Mouse (Mus musculus) liver, postnatal 0 days (tissue): ENCODE measurements around the gene Pigx. TPM values are rescaled to one million over a fixed set of nuclear protein-coding genes. Genes with fewer than 3 reads are reported as not detected.

Experiments used
- ATAC-seq: fragments of 200-750 bp; cut with Nextera tagmentation; 2 replicates; pipeline ENCODE4 v1.8.0; 2017; ENCODE audit warnings: mild to moderate bottlenecking, moderate library complexity
- DNase-seq: peaks from one replicate; pipeline ENCODE4 v3.0.0-alpha.2; 2016
- H3K27ac ChIP-seq: fragments of 300-500 bp; sonication (generic); 2 replicates; pipeline ENCODE4 v1.5.1; 2014; ENCODE audit warnings: antibody characterized with exemption, moderate library complexity, mild to moderate bottlenecking, low read depth
- H3K27me3 ChIP-seq: fragments of 300-500 bp; sonication (generic); 2 replicates; pipeline ENCODE4 v1.6.1; 2014; ENCODE audit warnings: low read length, control low read depth, mixed read lengths; ENCODE audit not compliant: insufficient read depth
- H3K36me3 ChIP-seq: fragments of 300-500 bp; sonication (generic); replicated peaks from 2 replicates; pipeline ENCODE4 v1.6.1; 2014; ENCODE audit warnings: mild to moderate bottlenecking, control low read depth, low read length, moderate library complexity, mixed read lengths; ENCODE audit not compliant: insufficient read depth
- H3K4me1 ChIP-seq: fragments of 300-500 bp; sonication (generic); 2 replicates; pipeline ENCODE4 v1.6.1; 2014; ENCODE audit warnings: antibody characterized with exemption, mild to moderate bottlenecking, control low read depth; ENCODE audit not compliant: insufficient read depth
- H3K4me2 ChIP-seq: fragments of 300-500 bp; sonication (generic); 2 replicates; pipeline ENCODE4 v1.6.1; 2014; ENCODE audit warnings: low read depth, mild to moderate bottlenecking, low read length, moderate library complexity, mixed read lengths
- H3K4me3 ChIP-seq: fragments of 300-500 bp; sonication (generic); 2 replicates; pipeline ENCODE4 v1.5.1; 2014; ENCODE audit warnings: low read depth, low read length
- H3K9ac ChIP-seq: fragments of 300-500 bp; sonication (generic); replicated peaks from 2 replicates; pipeline ENCODE4 v1.6.1; 2014; ENCODE audit warnings: mild to moderate bottlenecking, moderate library complexity
- H3K9me3 ChIP-seq: fragments of 300-500 bp; sonication (generic); 2 replicates; pipeline ENCODE4 v1.6.1; 2016; ENCODE audit warnings: mild to moderate bottlenecking, control low read depth, low read length, mixed read lengths
- CTCF ChIP-seq: sonication (generic); IDR thresholded peaks from 2 replicates; pipeline ENCODE4 v1.5.1; 2016; ENCODE audit warnings: antibody characterized with exemption, low read depth
- EP300 ChIP-seq: IDR thresholded peaks from 2 replicates; pipeline ENCODE4 v1.6.1; 2016; ENCODE audit warnings: antibody characterized with exemption, low read depth, mild to moderate bottlenecking
- WGBS: fragments of 180-500 bp; shearing (Covaris S2); extraction: QIAGEN DNeasy Blood & Tissue Kit; methylation state at CpG from one replicate; pipeline ENCODE4 v1.1.7; 2014; ENCODE audit not compliant: insufficient replicate concordance; 5-methylcytosine and 5-hydroxymethylcytosine counted together
- polyA plus RNA-seq: library from polyadenylated mRNA; unstranded; fragments of >200 nt; fragmentation: Nextera tagmentation; extraction: Ambion mirVana; gene quantifications from 2 replicates; pipeline ENCODE4 v1.2.1, GENCODE M21; 2015

Gene Pigx
- polyA plus RNA-seq, 1 experiment from 2014 or later: 65.3 TPM

- H3K4me3 ChIP-seq: peak overlapping the region; percentile 6; the same call in 1 of the 2 replicates
- H3K9me3 ChIP-seq: no peaks in the 10 kb centered on the region
- ATAC-seq (peak; percentile 78), DNase-seq (peak; percentile 61)
- no peak overlapping the region for H3K9ac ChIP-seq
- no peak for TF ChIP-seq CTCF
- TF ChIP-seq EP300: peak; percentile 39; the same call in 1 of the 2 replicates
- peaks cover 17% of the 10 kb centered on the region for H3K4me1 ChIP-seq
- peak overlapping the region; percentile 49 for H3K27ac ChIP-seq
- peak overlapping the region; percentile 57 for H3K4me2 ChIP-seq
- no peaks in the 10 kb centered on the region for H3K27me3 ChIP-seq
- no peaks in the 10 kb centered on the region for H3K36me3 ChIP-seq
- WGBS: 18% methylated on average over 23 of the region's 23 CpGs
Observed at GRCm38 (mm10) chr16:32113541-32114218, 14.1 kb upstream of the Pigx start.

- no peak for TF ChIP-seq EP300
- no peak; the same call in 1 of the 2 replicates for TF ChIP-seq CTCF
- no peak overlapping the region for H3K4me2 ChIP-seq
- ATAC-seq: no peak
- no peak overlapping the region for H3K4me3 ChIP-seq
- no peak overlapping the region for H3K9ac ChIP-seq
- DNase-seq: no peak
- 72% methylated on average over 15 of the region's 15 CpGs for WGBS
- no peak overlapping the region for H3K27ac ChIP-seq
- no peaks in the 10 kb centered on the region for H3K27me3 ChIP-seq
- peaks cover 22% of the 10 kb centered on the region for H3K4me1 ChIP-seq
- no peaks in the 10 kb centered on the region for H3K9me3 ChIP-seq
- peaks cover 4% of the 10 kb centered on the region; the same call in 1 of the 2 replicates for H3K36me3 ChIP-seq
Observed at GRCm38 (mm10) chr16:32110951-32111699, 11.6 kb upstream of the Pigx start.

- WGBS: 31% methylated on average over 2 of the region's 2 CpGs
- H3K4me1 ChIP-seq: peaks cover 13% of the 10 kb centered on the region
- peaks cover 4% of the 10 kb centered on the region; the same call in 1 of the 2 replicates for H3K36me3 ChIP-seq
- H3K27ac ChIP-seq: peak overlapping the region; percentile 29; the same call in 1 of the 2 replicates
- H3K9me3 ChIP-seq: no peaks in the 10 kb centered on the region
- H3K27me3 ChIP-seq: no peaks in the 10 kb centered on the region
- H3K4me2 ChIP-seq: no peak overlapping the region
- no peak for ATAC-seq
- H3K9ac ChIP-seq: no peak overlapping the region
- H3K4me3 ChIP-seq: peak overlapping the region; percentile 17; the same call in 1 of the 2 replicates
- DNase-seq: no peak
- TF ChIP-seq CTCF: no peak
- TF ChIP-seq EP300: no peak
Observed at GRCm38 (mm10) chr16:32108578-32108977, 9.0 kb upstream of the Pigx start.

GRCm38 (mm10) chr16:32108170-32108569, 8.6 kb upstream of the Pigx start:
- Histone ChIP-seq H3K4me3 (peak overlapping the region; percentile 17), H3K36me3 (peaks cover 6% of the 10 kb centered on the region; the same call in 1 of the 2 replicates), H3K4me1 (peaks cover 10% of the 10 kb centered on the region), H3K4me2 (peak overlapping the region; percentile 51), H3K27ac (peak overlapping the region; percentile 36; the same call in 1 of the 2 replicates), H3K9me3 (no peaks in the 10 kb centered on the region), H3K9ac (no peak overlapping the region; the same call in 1 of the 2 replicates), H3K27me3 (no peaks in the 10 kb centered on the region)
- TF ChIP-seq CTCF (peak; percentile 57), EP300 (no peak)
- WGBS: 36% methylated on average over 7 of the region's 7 CpGs
- ATAC-seq (no peak), DNase-seq (no peak)

GRCm38 (mm10) chr16:32107342-32108045, 8.0 kb upstream of the Pigx start:
- Histone ChIP-seq H3K36me3 (peaks cover 6% of the 10 kb centered on the region; the same call in 1 of the 2 replicates), H3K27ac (peak overlapping the region; percentile 36), H3K9me3 (no peaks in the 10 kb centered on the region), H3K4me3 (peak overlapping the region; percentile 17; the same call in 1 of the 2 replicates), H3K9ac (no peak overlapping the region; the same call in 1 of the 2 replicates), H3K4me1 (peaks cover 7% of the 10 kb centered on the region; the same call in 1 of the 2 replicates), H3K27me3 (no peaks in the 10 kb centered on the region), H3K4me2 (peak overlapping the region; percentile 51)
- WGBS: 41% methylated on average over 12 of the region's 12 CpGs
- no peak for TF ChIP-seq EP300
- no peak for TF ChIP-seq CTCF
- DNase-seq (no peak), ATAC-seq (no peak)
